Mouse (Mus musculus) bone marrow macrophage, adult 2 months (primary cell): ENCODE data around the gene Grifin. TPM values are rescaled to one million over a fixed set of nuclear protein-coding genes. Genes with fewer than 3 reads are reported as not detected.

Experiments
- H3K27ac ChIP-seq: 2 replicates; pipeline ENCODE4 v1.5.1; 2012; ENCODE audit warnings: low read depth, low read length; ENCODE audit not compliant: insufficient read depth
- H3K4me1 ChIP-seq: 2 replicates; pipeline ENCODE4 v1.6.1; 2012; ENCODE audit warnings: low read length; ENCODE audit not compliant: control insufficient read depth, insufficient read depth
- H3K4me3 ChIP-seq: 2 replicates; pipeline ENCODE4 v1.5.1; 2012; ENCODE audit warnings: mild to moderate bottlenecking, low read length, moderate library complexity; ENCODE audit not compliant: insufficient read depth
- CTCF ChIP-seq: IDR thresholded peaks from 2 replicates; pipeline ENCODE4 v1.5.1; 2012; ENCODE audit warnings: low read depth, mild to moderate bottlenecking, low read length, moderate library complexity
- POLR2A ChIP-seq: IDR thresholded peaks from 2 replicates; pipeline ENCODE4 v1.6.1; 2012; ENCODE audit warnings: mild to moderate bottlenecking, low read depth, low read length, borderline replicate concordance
- polyA plus RNA-seq: library from polyadenylated mRNA; stranded (reverse); fragments of >200 nt; gene quantifications from 2 replicates; pipeline ENCODE4 v1.2.4, GENCODE M21; 2012; ENCODE audit not compliant: missing spikeins, insufficient read depth, insufficient read length

Grifin gene
- polyA plus RNA-seq, 1 experiment = not detected

DNA sequence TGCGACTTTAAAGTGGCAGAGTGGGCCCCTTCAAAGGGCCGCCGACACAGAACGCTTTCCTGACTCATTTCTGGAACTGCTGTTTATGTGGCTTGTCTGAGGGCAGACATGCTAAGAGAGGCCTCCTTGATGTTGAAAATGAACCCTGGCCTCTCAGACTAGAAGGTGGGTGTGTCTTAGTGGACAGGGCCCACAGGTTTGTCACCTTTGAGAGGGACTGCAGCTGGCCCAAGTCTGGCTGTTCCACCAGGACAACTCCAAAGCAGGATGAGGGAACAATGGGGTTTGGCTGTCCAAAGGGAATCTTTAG is 47.0 kb downstream of the Grifin start:
- no peak overlapping the region for H3K27ac ChIP-seq
- peaks cover 25% of the 10 kb centered on the region for H3K4me1 ChIP-seq
- no peak overlapping the region for H3K4me3 ChIP-seq
- TF ChIP-seq POLR2A (no peak), CTCF (no peak)

DNA sequence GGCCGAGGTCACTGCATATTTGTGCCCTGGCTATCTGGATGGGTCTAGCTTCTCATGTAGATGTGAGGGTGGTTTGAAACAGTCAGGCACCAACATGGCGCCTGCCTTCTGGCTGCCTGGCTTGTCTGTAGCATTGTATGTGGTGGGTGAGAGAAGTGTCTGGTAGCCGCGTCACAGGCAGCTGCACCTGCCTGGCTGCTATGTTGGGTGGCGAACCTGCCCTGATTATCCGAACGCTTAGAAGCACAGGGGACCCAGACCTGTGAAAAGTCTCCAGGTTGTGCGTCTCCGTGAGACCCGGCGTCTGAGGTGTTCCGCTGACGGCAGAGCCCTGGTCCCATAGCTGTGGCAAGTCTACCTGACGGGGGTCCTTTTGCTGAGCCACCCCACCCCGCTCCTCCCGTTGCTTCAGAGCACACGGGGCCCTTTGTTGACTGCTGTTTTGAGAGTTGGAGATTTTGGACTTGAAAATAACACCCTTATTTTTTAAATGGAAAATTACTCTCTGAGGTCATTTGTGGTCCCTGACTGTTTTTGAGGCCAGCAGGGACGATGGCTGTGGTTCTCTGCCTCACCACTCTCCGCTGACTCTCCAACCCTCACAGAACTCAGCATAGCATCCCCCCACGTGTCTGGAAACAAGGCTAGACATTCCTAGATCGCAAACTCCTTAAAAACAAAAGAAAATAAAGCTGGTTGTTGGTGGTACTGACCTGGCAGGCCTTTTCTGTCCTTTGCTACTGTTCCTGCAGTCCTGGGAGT is 47.5 kb downstream of the Grifin start:
- Histone ChIP-seq H3K4me3 (no peak overlapping the region), H3K27ac (no peak overlapping the region), H3K4me1 (peaks cover 27% of the 10 kb centered on the region)
- TF ChIP-seq POLR2A = no peak
- no peak for TF ChIP-seq CTCF

DNA sequence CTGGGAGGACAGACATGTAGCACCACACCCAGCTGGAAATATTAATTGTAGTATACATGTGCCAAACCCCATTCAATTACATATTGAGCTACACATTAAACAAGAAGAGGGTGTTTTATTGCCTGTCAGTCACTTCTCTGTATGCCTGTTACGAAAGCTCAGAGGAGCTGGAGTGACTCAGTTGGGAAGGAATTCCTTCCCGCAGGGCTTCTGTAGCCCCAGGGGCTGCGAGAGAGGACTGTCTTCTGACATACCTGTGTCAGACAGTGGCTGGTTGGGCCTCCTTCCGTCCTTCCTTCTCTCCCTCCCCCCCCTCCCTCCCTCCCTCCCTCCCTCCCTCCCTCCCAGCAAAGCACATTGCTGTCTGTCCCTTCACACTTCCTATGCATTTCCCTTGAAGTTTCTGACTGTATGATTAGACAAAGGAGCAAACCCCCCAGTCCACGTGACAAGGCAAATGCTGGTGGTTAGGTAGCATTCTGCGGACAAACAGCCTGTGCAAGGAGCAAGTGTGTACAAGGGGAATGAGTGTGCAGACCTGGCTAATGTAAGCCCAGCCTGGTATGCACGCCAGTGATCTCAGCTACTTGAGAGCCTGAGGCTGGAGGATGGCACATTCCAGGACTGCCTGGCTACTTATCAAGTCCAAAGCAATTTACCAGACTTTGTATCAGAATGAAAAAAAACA is 49.9 kb downstream of the Grifin start:
- TF ChIP-seq CTCF = no peak
- no peak for TF ChIP-seq POLR2A
- no peak overlapping the region for H3K4me3 ChIP-seq
- H3K27ac ChIP-seq = no peak overlapping the region
- H3K4me1 ChIP-seq = peaks cover 33% of the 10 kb centered on the region

DNA sequence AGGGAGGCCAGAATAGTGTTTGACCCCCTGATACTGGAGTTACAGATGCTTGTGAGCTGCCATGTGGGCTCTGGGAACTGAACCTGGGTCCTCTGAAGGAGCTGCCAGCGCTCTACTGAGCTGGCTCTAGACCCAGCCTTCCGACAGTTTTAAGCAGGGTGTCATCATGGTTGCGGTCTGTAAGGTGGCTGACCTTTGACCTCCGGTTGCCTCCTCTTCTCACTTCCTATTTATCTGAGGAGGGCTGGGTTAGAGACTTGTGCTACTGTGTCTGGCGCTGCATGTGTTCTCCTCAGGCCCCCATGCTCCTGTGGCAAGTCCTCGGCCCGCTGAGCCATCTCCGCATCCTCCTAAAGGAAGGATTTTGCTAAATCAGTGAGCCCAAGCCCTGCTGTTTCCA is 51.0 kb downstream of the Grifin start:
- no peak overlapping the region for H3K4me3 ChIP-seq
- H3K27ac ChIP-seq = no peak overlapping the region; the same call in 1 of the 2 replicates
- peaks cover 40% of the 10 kb centered on the region for H3K4me1 ChIP-seq
- TF ChIP-seq CTCF (no peak), POLR2A (no peak)

Other genes starting within 250 kb of the Grifin start
- gene Mad1l1, start 243.5 kb downstream of the Grifin start, polyA plus RNA-seq = 16.5 and 18.0 TPM in 2 replicates
- gene Nudt1, start 243.4 kb downstream of the Grifin start, polyA plus RNA-seq = 11.8 and 12.9 TPM in 2 replicates
- gene Mrm2, start 233.2 kb downstream of the Grifin start, polyA plus RNA-seq = 6.5 and 8.6 TPM in 2 replicates
- 131 and 136 TPM in 2 replicates for gene Snx8, start 175.8 kb downstream of the Grifin start, polyA plus RNA-seq
- gene Eif3b, start 145.7 kb downstream of the Grifin start, polyA plus RNA-seq = 80.1 and 87.0 TPM in 2 replicates
- gene Gm4869, start 119.4 kb downstream of the Grifin start, polyA plus RNA-seq = not detected in 2 replicates
- 48.9 and 51.3 TPM in 2 replicates for gene Chst12, start 59.5 kb downstream of the Grifin start, polyA plus RNA-seq
- 60.6 and 75.4 TPM in 2 replicates for gene Lfng, start 42.2 kb upstream of the Grifin start, polyA plus RNA-seq
- gene Ttyh3, start 84.0 kb upstream of the Grifin start, polyA plus RNA-seq = 73.6 and 91.5 TPM in 2 replicates
- gene Iqce, start 137.3 kb upstream of the Grifin start, polyA plus RNA-seq = 28.7 and 38.3 TPM in 2 replicates
- gene Brat1, start 139.9 kb upstream of the Grifin start, polyA plus RNA-seq = 13.5 and 14.5 TPM in 2 replicates
- 23.4 and 27.0 TPM in 2 replicates for gene Amz1, start 159.1 kb upstream of the Grifin start, polyA plus RNA-seq